Mouse (Mus musculus): ENCODE measurements at regions not wholly inside any gene's neighbourhood (a gene's known extent, or its start where the extent isn't known, plus 50 kb on each side); places are given as distances from the start of the nearest gene placed in this dataset.

DNA sequence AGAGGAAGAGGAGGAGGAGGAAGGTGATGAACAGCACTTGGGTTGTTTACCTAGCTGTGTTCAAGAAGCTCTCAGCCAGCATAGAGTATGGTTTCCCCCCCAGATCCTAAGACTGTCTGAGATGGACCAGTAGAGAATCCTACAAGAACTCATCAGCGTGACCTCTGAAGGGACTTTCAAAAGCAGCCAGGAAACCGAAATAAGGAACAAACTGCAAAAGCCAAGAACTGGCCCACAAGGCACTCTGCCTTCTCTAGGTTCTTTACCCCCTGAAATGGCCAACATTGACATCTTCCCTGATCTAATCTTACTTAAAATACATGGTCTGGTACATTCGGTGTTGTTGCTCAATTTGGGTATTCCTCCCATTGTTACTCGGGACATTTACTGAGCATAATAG, 118.1 kb upstream of the Rreb1 start:
- TF ChIP-seq POLR2A (IDR thresholded peaks at IDR 0.05; ENCODE audit: low read depth, low read length): no peak
- no peak for TF ChIP-seq CTCF (IDR thresholded peaks at IDR 0.05; ENCODE audit: borderline replicate concordance, insufficient read depth, low read length)

Data from embryonic fibroblast, embryonic 13.5 days (primary cell).